Mouse (Mus musculus) lung, embryonic 15.5 days (tissue): ENCODE results near the gene Antxr1. TPM values are rescaled to one million over a fixed set of nuclear protein-coding genes. Genes with fewer than 3 reads are reported as not detected.
A peak's percentile ranks its signal among the peaks of the same experiment; 100 is the strongest.

Experiments used
- ATAC-seq: fragments of 200-750 bp; cut with Nextera tagmentation; 2 replicates; pipeline ENCODE4 v1.8.0; 2017; ENCODE audit warnings: moderate number of reproducible peaks, borderline replicate concordance; ENCODE audit not compliant: low FRiP score, low TSS enrichment; ENCODE audit errors: extremely low read depth
- H3K27ac ChIP-seq: fragments of 300-500 bp; sonication (generic); 2 replicates; pipeline ENCODE4 v1.5.1; 2015; ENCODE audit warnings: moderate library complexity, mild to moderate bottlenecking, inconsistent platforms
- H3K27me3 ChIP-seq: fragments of 300-500 bp; sonication (generic); 2 replicates; pipeline ENCODE4 v1.6.1; 2015; ENCODE audit warnings: inconsistent platforms
- H3K36me3 ChIP-seq: fragments of 300-500 bp; sonication (generic); 2 replicates; pipeline ENCODE4 v1.6.1; 2015; ENCODE audit warnings: inconsistent platforms
- H3K4me1 ChIP-seq: fragments of 300-500 bp; sonication (generic); 2 replicates; pipeline ENCODE4 v1.6.1; 2015; ENCODE audit warnings: inconsistent platforms
- H3K4me2 ChIP-seq: fragments of 300-500 bp; sonication (generic); 2 replicates; pipeline ENCODE4 v1.6.1; 2015; ENCODE audit warnings: inconsistent platforms, mild to moderate bottlenecking, moderate library complexity
- H3K4me3 ChIP-seq: fragments of 300-500 bp; sonication (generic); 2 replicates; pipeline ENCODE4 v1.5.1; 2015; ENCODE audit warnings: mild to moderate bottlenecking, inconsistent platforms
- H3K9ac ChIP-seq: fragments of 300-500 bp; sonication (generic); 2 replicates; pipeline ENCODE4 v1.6.1; 2015; ENCODE audit warnings: inconsistent platforms
- H3K9me3 ChIP-seq: fragments of 300-500 bp; sonication (generic); 2 replicates; pipeline ENCODE4 v1.6.1; 2016; ENCODE audit warnings: inconsistent platforms
- WGBS: fragments of 180-500 bp; shearing (Covaris S2); methylation state at CpG from one replicate; pipeline ENCODE4 v1.1.7; 2015; 5-methylcytosine and 5-hydroxymethylcytosine counted together
- polyA plus RNA-seq: library from polyadenylated mRNA; unstranded; fragments of >200 nt; fragmentation: Nextera tagmentation; extraction: Ambion mirVana; gene quantifications from 2 replicates; pipeline ENCODE4 v1.2.1, GENCODE M21; 2015

Antxr1 gene
- polyA plus RNA-seq, 1 experiment from 2014 or later: 13.6 TPM

DNA sequence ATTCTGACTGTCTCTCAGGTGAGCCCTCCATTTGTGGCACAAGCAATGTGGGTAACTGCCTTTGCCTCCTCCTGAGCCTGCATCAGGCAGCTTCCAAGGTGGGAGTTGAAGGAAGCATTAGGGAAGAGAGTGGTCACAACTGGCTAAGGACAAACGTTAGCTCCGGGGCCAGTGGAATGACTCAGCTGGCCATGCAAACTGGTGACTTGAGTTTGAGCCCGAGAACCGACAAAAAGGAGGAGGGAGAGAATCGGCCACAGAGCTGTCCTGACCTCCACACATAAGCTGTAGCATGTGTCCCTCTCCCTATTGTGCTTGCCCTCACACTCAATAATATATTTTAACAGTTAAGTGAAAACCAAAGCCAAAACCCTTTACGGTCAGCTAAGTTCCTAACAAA lies 152.9 kb downstream of the Antxr1 start:
- Histone ChIP-seq H3K4me2 (no peak overlapping the region), H3K9me3 (no peaks in the 10 kb centered on the region), H3K9ac (no peak overlapping the region), H3K27ac (no peak overlapping the region), H3K4me3 (no peak overlapping the region), H3K27me3 (no peaks in the 10 kb centered on the region), H3K4me1 (peaks cover 6% of the 10 kb centered on the region; the same call in 1 of the 2 replicates), H3K36me3 (peaks cover 35% of the 10 kb centered on the region)
- no peak for ATAC-seq
- WGBS: 69% methylated on average over 6 of the region's 6 CpGs

DNA sequence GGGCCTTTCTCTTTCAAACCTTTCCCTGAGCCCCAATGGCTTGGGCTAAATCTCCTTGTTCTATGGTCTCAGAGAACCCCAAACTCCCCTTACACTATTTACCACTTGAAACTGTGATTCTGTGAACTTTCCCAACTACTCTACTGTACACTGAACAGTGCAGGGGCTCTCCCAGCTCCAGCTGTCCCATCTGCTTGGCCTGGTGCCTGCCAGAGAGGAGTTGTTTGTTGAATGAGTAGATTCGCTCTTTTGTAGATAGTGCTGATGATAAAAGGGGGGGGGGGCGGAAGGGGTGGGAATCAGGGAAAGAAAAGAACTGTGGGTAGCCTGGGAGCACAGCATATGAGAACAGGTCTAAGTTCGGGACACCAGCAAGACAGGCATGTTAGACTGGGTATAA lies 164.2 kb downstream of the Antxr1 start:
- Histone ChIP-seq H3K27ac (no peak overlapping the region), H3K4me1 (no peaks in the 10 kb centered on the region), H3K9ac (no peak overlapping the region), H3K4me3 (no peak overlapping the region), H3K9me3 (no peaks in the 10 kb centered on the region), H3K4me2 (no peak overlapping the region), H3K36me3 (peaks cover 22% of the 10 kb centered on the region), H3K27me3 (no peaks in the 10 kb centered on the region)
- no peak for ATAC-seq
- WGBS: 59% methylated on average over 2 of the region's 3 CpGs

DNA sequence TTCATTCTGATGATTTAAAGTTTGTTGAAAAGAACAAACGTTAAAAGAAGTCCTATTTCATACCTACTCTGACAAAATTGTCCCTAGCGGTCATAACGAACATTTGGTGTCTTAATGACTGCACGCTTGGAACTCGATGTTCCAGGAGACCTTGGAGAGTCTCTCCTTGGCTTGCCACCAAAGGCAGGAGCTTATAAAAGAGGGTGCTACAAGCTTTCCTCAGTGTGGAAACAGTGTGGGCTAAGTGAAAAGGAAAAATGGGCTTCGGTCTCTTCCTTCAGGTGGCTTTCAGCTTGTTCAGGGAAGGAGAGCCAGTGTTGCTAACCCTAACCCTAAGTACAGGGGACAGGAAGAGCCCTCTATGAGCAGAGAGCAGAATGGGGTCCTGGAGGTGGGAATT lies 164.7 kb downstream of the Antxr1 start:
- Histone ChIP-seq H3K27me3 (no peaks in the 10 kb centered on the region), H3K9me3 (no peaks in the 10 kb centered on the region), H3K4me3 (no peak overlapping the region), H3K4me1 (no peaks in the 10 kb centered on the region), H3K4me2 (no peak overlapping the region), H3K27ac (no peak overlapping the region), H3K9ac (no peak overlapping the region), H3K36me3 (peaks cover 22% of the 10 kb centered on the region)
- WGBS: 90% methylated on average over 6 of the region's 6 CpGs
- no peak for ATAC-seq

DNA sequence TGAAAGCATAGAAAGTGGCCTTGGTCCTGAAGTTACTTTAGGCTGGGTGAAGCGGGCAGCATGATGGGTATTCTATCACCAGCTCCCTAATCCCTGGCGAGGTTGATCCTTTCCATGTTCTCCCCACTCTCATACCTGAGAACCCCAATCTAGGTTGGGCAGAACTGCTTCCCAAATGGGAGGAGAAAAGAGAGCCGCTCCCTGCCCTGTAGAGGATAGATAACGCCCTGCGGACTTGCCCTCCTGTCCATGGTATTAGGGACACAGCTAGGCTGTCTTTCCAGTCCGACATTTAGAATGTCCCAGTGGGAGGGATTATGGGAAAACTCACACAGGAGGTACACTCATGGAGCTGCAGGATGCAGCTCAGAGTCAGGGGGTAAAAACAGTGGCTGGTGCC lies 165.3 kb downstream of the Antxr1 start:
- Histone ChIP-seq H3K9ac (no peak overlapping the region), H3K4me3 (no peak overlapping the region), H3K27ac (no peak overlapping the region), H3K27me3 (no peaks in the 10 kb centered on the region), H3K9me3 (no peaks in the 10 kb centered on the region), H3K4me1 (no peaks in the 10 kb centered on the region), H3K36me3 (peaks cover 17% of the 10 kb centered on the region), H3K4me2 (no peak overlapping the region)
- ATAC-seq: no peak
- 89% methylated on average over 6 of the region's 6 CpGs for WGBS

DNA sequence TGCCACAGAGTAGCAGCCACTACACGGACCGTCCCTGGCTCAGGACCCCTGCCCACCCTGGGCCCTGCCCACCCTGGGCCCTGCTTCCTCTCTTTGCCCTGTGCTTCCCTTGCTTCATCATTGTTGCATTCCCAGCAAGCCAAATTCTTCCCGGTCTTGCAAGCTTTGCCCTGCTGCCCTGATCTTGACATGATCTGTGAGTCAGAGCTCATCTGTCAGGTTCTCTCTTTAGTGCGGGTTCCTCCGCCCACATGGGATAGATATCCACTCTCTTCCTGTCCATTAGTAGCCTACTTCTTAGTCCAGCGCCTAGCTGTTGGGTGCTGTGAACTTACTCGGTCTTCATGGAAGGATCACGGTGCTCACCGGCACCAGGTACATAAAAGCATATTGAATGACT lies 167.6 kb downstream of the Antxr1 start:
- Histone ChIP-seq H3K4me2 (no peak overlapping the region), H3K4me3 (no peak overlapping the region), H3K9ac (no peak overlapping the region), H3K9me3 (no peaks in the 10 kb centered on the region), H3K27ac (no peak overlapping the region), H3K27me3 (no peaks in the 10 kb centered on the region), H3K36me3 (peaks cover 18% of the 10 kb centered on the region; the same call in 1 of the 2 replicates), H3K4me1 (no peaks in the 10 kb centered on the region)
- ATAC-seq: no peak
- 78% methylated on average over 9 of the region's 9 CpGs for WGBS

DNA sequence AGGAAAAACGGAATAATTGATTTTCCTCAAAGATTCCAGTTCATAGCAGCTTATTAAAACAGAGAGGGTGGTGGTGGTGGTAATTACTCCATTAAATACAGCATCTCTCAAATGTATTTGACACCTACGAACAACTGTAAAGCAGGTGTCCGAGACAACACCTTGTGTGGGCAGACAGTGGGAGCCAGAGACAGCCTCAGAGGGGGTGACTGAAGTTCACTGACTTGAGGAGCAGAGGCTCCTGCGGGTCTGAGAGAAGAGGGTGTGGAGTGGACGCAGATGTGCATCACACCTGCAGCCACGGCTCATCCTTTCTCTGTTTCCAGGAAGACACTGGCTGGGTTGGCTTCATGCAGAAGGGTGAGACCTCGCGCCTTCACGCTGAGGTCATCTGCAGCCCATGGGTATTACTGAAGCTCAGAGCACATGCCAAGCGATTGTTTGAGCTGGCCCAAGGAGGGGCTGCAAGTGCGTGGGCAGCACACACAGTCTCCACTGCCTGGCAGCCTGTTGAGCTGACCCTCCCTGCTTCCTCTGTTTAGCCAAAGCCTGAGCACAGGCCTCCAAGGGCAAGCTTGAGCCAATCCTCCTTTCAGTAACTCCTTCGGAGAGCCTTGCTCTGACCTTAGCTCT lies 168.8 kb downstream of the Antxr1 start:
- no peak for ATAC-seq
- peaks cover 4% of the 10 kb centered on the region; the same call in 1 of the 2 replicates for H3K4me1 ChIP-seq
- no peaks in the 10 kb centered on the region for H3K27me3 ChIP-seq
- no peak overlapping the region for H3K4me2 ChIP-seq
- no peak overlapping the region for H3K4me3 ChIP-seq
- H3K9me3 ChIP-seq: no peaks in the 10 kb centered on the region
- H3K9ac ChIP-seq: no peak overlapping the region
- 73% methylated on average over 12 of the region's 12 CpGs for WGBS
- no peak overlapping the region for H3K27ac ChIP-seq
- H3K36me3 ChIP-seq: peaks cover 18% of the 10 kb centered on the region; the same call in 1 of the 2 replicates

DNA sequence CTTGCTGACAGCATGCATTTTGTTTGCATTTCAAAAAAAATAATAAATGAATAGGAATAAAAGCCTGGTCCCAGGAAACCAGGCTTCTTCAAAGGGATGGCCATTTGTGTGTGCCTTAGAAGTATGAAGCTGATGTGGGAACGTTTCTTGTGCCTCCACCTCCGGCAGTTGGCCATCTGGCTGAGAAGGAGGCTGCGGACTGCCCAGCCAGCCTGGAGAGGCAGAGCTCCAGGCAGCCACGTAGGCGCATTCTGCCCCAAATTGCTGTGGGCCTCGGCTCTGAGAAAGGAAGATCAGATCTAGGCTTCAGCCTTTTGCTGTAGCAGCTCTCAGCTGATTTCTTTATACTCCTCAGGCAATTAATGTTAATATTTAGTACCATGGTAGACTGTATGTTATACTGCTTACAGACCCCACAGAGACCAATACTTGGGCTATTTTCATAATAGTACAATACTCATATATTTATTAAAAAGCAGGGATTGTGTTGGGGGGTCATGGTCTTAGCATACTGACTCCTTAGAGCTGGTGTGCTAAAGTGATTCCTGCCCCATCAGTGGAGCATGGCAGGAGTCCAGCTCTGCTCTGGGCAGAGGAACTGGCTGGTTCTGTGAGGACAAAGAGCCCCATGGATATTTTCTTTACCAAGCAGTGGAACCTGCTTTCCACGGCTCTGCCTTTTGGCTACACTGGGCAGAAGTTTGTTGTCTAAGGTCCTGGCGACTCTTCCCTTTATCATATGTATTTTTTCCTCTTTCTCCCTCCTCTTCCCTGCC lies 169.9 kb downstream of the Antxr1 start:
- no peaks in the 10 kb centered on the region for H3K9me3 ChIP-seq
- ATAC-seq: no peak
- 72% methylated on average over 8 of the region's 8 CpGs for WGBS
- peaks cover 15% of the 10 kb centered on the region; the same call in 1 of the 2 replicates for H3K36me3 ChIP-seq
- peaks cover 10% of the 10 kb centered on the region; the same call in 1 of the 2 replicates for H3K4me1 ChIP-seq
- no peaks in the 10 kb centered on the region for H3K27me3 ChIP-seq
- H3K27ac ChIP-seq: no peak overlapping the region
- no peak overlapping the region for H3K9ac ChIP-seq
- H3K4me2 ChIP-seq: no peak overlapping the region
- H3K4me3 ChIP-seq: no peak overlapping the region

DNA sequence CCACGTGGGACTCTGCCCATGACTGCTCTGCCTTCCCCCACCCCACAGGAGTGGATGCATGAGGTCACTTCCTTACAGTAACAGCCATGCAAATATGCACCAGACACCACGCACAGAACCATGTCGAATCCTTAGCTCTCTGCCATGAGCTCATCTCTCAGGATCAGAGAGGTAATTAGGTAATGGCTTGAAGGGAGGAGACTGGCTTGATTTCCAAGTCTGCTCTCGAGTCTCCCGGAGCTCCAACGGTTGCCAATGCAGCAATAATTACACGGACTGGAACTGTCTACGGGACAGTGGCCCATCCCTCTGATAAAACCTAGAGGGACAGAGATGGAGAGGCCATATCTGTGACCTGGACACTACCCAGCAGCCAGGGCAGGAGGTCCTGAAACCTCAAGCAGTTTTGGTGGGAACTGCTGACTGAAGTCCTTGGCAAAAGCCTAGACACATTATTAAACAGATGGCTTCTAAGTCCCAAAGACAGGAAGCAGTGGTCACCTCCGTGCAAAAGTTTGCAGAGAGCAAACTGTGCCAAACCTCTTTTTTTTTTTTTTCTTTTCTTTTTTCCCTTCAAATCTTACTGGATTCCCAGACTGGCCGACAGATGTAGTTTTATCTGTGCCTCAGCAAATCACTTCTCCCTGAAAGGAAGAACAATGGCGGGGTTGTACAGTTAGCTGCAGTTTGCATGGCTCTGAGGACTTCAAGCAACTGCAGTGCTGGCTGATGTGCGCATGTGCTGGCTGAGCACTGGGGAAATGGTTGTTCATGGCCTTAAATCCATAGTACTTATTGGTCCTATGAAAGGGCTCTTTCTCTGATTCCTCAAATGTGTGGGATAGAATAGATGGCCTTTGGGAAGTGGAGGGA lies 174.0 kb downstream of the Antxr1 start:
- no peak overlapping the region for H3K4me3 ChIP-seq
- H3K4me1 ChIP-seq: peaks cover 10% of the 10 kb centered on the region; the same call in 1 of the 2 replicates
- peak; percentile 63; the same call in 1 of the 2 replicates for ATAC-seq
- WGBS: 46% methylated on average over 12 of the region's 12 CpGs
- peak overlapping the region; percentile 37; the same call in 1 of the 2 replicates for H3K27ac ChIP-seq
- H3K4me2 ChIP-seq: no peak overlapping the region
- H3K36me3 ChIP-seq: peaks cover 25% of the 10 kb centered on the region
- no peaks in the 10 kb centered on the region for H3K27me3 ChIP-seq
- no peak overlapping the region for H3K9ac ChIP-seq
- H3K9me3 ChIP-seq: no peaks in the 10 kb centered on the region

DNA sequence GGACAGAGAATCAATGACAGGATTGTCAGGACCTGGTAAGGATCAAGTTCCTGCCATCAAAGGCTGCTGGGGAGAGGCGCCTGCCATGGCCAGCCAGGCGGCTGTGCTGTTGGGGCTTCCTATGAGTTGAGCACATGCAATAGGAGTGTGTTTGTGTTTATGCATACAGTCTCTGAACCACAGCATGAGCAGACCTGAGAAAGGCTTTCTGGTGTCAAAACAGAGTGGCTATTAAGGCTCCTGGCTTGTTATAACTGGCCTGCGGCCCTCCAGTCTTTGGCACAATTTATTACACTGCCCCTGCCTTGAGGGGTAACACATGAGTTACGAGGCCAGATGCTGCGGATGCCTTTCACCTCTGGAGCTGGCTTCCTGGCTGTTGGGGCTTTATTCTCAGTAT lies 175.4 kb downstream of the Antxr1 start:
- peaks cover 21% of the 10 kb centered on the region; the same call in 1 of the 2 replicates for H3K36me3 ChIP-seq
- H3K4me1 ChIP-seq: peaks cover 10% of the 10 kb centered on the region; the same call in 1 of the 2 replicates
- no peaks in the 10 kb centered on the region for H3K27me3 ChIP-seq
- 88% methylated on average over 5 of the region's 5 CpGs for WGBS
- H3K27ac ChIP-seq: no peak overlapping the region
- no peak overlapping the region for H3K4me3 ChIP-seq
- H3K4me2 ChIP-seq: no peak overlapping the region
- no peak overlapping the region for H3K9ac ChIP-seq
- H3K9me3 ChIP-seq: no peaks in the 10 kb centered on the region
- no peak for ATAC-seq

DNA sequence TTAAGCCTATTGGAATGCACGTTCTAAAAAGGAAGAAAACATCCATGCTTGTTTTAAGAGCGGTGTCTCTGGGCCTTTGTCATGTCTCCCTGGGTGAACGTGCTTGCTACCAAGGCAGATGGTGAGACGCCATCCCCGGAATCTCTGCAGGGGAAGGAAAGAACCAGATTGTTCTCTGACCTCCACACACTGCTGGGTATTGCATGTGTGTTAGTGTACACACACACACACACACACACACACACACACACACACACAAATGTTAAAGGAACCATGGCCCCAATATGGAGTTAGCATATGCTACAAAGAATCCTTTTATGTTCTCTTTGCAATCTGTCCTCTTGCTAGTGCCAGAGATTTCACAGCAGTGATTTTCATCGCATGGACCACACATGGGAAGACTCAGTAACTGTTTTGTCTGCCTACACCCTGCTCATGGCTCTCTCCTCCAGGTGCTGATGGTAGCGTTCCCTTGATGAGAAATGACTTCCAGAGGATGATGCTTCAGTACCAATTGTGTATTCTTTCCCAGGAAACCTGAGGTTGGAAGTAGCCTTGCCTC lies 177.5 kb downstream of the Antxr1 start:
- Histone ChIP-seq H3K27me3 (no peaks in the 10 kb centered on the region), H3K4me1 (peaks cover 10% of the 10 kb centered on the region; the same call in 1 of the 2 replicates), H3K9ac (no peak overlapping the region), H3K9me3 (no peaks in the 10 kb centered on the region), H3K4me3 (no peak overlapping the region), H3K36me3 (peaks cover 16% of the 10 kb centered on the region; the same call in 1 of the 2 replicates), H3K27ac (no peak overlapping the region), H3K4me2 (no peak overlapping the region)
- whole genome bisulfite sequencing: 84% methylated on average over 7 of the region's 7 CpGs
- no peak for ATAC-seq

DNA sequence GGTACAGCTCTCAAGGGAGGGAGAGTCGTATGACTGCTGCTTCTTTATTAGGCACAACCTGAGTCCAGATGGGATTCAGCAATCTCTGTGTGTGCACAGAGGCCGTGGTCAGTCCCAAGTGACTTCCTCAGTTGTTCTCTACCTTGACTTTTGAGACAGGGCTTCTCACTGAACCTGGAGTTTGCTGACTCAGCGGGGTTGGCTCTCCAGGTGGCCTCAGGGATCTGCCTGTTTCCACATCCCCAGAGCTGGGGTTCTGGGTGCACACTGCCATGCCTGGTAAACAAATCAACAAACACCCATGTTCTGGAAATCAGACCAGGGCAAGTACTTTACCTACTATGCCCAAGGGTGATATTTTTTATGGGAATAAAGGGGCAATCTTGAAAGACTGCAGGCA lies 181.8 kb downstream of the Antxr1 start:
- H3K9ac ChIP-seq: no peak overlapping the region
- no peak overlapping the region for H3K27ac ChIP-seq
- H3K27me3 ChIP-seq: no peaks in the 10 kb centered on the region
- 86% methylated on average over 3 of the region's 3 CpGs for WGBS
- peaks cover 4% of the 10 kb centered on the region; the same call in 1 of the 2 replicates for H3K4me1 ChIP-seq
- no peak overlapping the region for H3K4me3 ChIP-seq
- H3K36me3 ChIP-seq: 0 out of 2 replicates have a peak, but pooled peaks cover 8% of the 10 kb centered on the region
- ATAC-seq: no peak
- H3K4me2 ChIP-seq: no peak overlapping the region
- no peaks in the 10 kb centered on the region for H3K9me3 ChIP-seq
